Mouse (Mus musculus): Measurements from ENCODE around the gene Csrnp1. TPM values are rescaled to one million over a fixed set of nuclear protein-coding genes. Genes with fewer than 3 reads are reported as not detected.

Csrnp1 gene
- total and polyA plus RNA-seq, 2 experiments from 2014 or later, result 2.7 to 10.9 TPM

- TF ChIP-seq CTCF (IDR thresholded peaks at IDR 0.05; ENCODE audit: low read depth), result no peak
- peak overlapping the region; percentile 18; the same call in 1 of the 2 replicates for H3K9ac ChIP-seq
- H3K4me3 ChIP-seq (ENCODE audit: low read depth, low read length), result no peak overlapping the region
- peak overlapping the region; percentile 58 for H3K27ac ChIP-seq (ENCODE audit: low read depth, low read length)
- no peaks in the 10 kb centered on the region for H3K36me3 ChIP-seq (ENCODE audit: insufficient read depth)
- DNase-seq, result peak; percentile 79
- no peak overlapping the region for H3K4me2 ChIP-seq (ENCODE audit: low read depth)
- H3K9me3 ChIP-seq (ENCODE audit: low read length), result no peaks in the 10 kb centered on the region
- no peaks in the 10 kb centered on the region for H3K27me3 ChIP-seq (ENCODE audit: insufficient read depth, low read length)
- ATAC-seq, result peak; percentile 77
- peaks cover 11% of the 10 kb centered on the region for H3K4me1 ChIP-seq (ENCODE audit: insufficient read depth)
- 46% methylated on average over 7 of the region's 7 CpGs for WGBS
Measured at GRCm38 (mm10) chr9:119970763-119971656, 13.4 kb downstream of the Csrnp1 start.

DNA sequence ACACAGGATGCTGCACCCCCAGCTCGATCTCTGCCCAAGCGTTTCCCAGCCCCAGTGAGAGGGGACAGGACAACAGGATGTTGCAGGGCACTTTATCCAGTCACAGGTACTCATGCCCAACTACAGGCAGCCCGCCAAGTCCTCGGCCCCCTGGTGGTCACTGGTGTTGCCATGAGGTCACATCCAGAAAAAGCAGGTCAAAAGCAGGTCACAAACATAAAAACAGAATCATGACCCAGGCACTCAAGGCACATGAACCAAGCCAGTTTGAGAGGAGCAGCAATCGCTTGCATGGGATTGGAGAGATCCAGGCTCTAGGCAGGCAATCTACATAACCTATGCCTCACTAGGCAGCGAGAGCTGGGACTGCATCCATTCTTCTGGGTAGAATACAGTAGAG, 14.2 kb downstream of the Csrnp1 start:
- Histone ChIP-seq H3K27ac (ENCODE audit: low read depth, low read length) (peak overlapping the region; percentile 58), H3K9me3 (ENCODE audit: low read length) (no peaks in the 10 kb centered on the region), H3K9ac (no peak overlapping the region), H3K4me1 (ENCODE audit: insufficient read depth) (peaks cover 11% of the 10 kb centered on the region), H3K4me3 (ENCODE audit: low read depth, low read length) (no peak overlapping the region), H3K27me3 (ENCODE audit: insufficient read depth, low read length) (no peaks in the 10 kb centered on the region), H3K36me3 (ENCODE audit: insufficient read depth) (no peaks in the 10 kb centered on the region), H3K4me2 (ENCODE audit: low read depth) (no peak overlapping the region)
- no peak for DNase-seq
- ATAC-seq, result no peak
- WGBS, result 30% methylated on average over 6 of the region's 6 CpGs
- TF ChIP-seq CTCF (IDR thresholded peaks at IDR 0.05; ENCODE audit: low read depth), result peak; percentile 58

DNA sequence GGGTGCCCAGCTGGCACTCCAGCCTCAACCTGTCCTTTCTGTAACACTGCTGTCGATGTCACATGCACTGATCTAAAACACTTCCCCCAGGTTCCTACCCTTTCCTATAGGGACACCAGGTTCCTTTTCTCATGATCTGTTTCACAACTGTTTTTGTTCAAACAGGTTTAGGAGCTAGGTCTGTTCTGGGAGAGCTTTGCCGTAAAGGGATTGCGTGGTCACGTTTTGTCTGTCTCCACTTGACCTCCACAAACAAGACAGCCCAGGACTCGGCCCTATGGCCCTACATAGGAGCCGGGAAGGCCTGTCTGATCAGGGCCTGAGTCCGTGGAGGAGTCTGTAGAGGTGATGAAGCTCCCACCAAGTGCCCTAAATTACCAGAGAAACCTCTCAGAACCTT, 14.6 kb downstream of the Csrnp1 start:
- H3K36me3 ChIP-seq (ENCODE audit: insufficient read depth), result no peaks in the 10 kb centered on the region
- H3K9ac ChIP-seq, result no peak overlapping the region
- H3K4me1 ChIP-seq (ENCODE audit: insufficient read depth), result peaks cover 11% of the 10 kb centered on the region
- ATAC-seq (no peak), DNase-seq (no peak)
- H3K27me3 ChIP-seq (ENCODE audit: insufficient read depth, low read length), result no peaks in the 10 kb centered on the region
- H3K4me3 ChIP-seq (ENCODE audit: low read depth, low read length), result no peak overlapping the region
- no peaks in the 10 kb centered on the region for H3K9me3 ChIP-seq (ENCODE audit: low read length)
- WGBS, result 79% methylated on average over 7 of the region's 7 CpGs
- TF ChIP-seq CTCF (IDR thresholded peaks at IDR 0.05; ENCODE audit: low read depth), result no peak
- no peak overlapping the region for H3K27ac ChIP-seq (ENCODE audit: low read depth, low read length)
- no peak overlapping the region for H3K4me2 ChIP-seq (ENCODE audit: low read depth)

- no peaks in the 10 kb centered on the region for H3K36me3 ChIP-seq (ENCODE audit: insufficient read depth)
- 86% methylated on average over 26 of the region's 26 CpGs for WGBS
- ATAC-seq, result no peak
- no peak overlapping the region for H3K9ac ChIP-seq
- no peak overlapping the region for H3K27ac ChIP-seq (ENCODE audit: low read depth, low read length)
- no peak for TF ChIP-seq CTCF (IDR thresholded peaks at IDR 0.05; ENCODE audit: low read depth)
- H3K27me3 ChIP-seq (ENCODE audit: insufficient read depth, low read length), result no peaks in the 10 kb centered on the region
- H3K4me3 ChIP-seq (ENCODE audit: low read depth, low read length), result no peak overlapping the region
- peaks cover 11% of the 10 kb centered on the region for H3K4me1 ChIP-seq (ENCODE audit: insufficient read depth)
- no peak for DNase-seq
- no peaks in the 10 kb centered on the region for H3K9me3 ChIP-seq (ENCODE audit: low read length)
- no peak overlapping the region for H3K4me2 ChIP-seq (ENCODE audit: low read depth)
Measured at GRCm38 (mm10) chr9:119966221-119966910, 18.1 kb downstream of the Csrnp1 start.

GRCm38 (mm10) chr9:119965186-119965585, 19.3 kb downstream of the Csrnp1 start:
- TF ChIP-seq CTCF (IDR thresholded peaks at IDR 0.05; ENCODE audit: low read depth), result no peak
- DNase-seq (no peak), ATAC-seq (peak; percentile 32; the same call in 1 of the 2 replicates)
- no peak overlapping the region for H3K27ac ChIP-seq (ENCODE audit: low read depth, low read length)
- no peak overlapping the region for H3K4me2 ChIP-seq (ENCODE audit: low read depth)
- no peaks in the 10 kb centered on the region for H3K27me3 ChIP-seq (ENCODE audit: insufficient read depth, low read length)
- no peaks in the 10 kb centered on the region for H3K9me3 ChIP-seq (ENCODE audit: low read length)
- H3K4me3 ChIP-seq (ENCODE audit: low read depth, low read length), result no peak overlapping the region
- H3K9ac ChIP-seq, result no peak overlapping the region
- H3K4me1 ChIP-seq (ENCODE audit: insufficient read depth), result no peaks in the 10 kb centered on the region
- 52% methylated on average over 3 of the region's 3 CpGs for WGBS
- no peaks in the 10 kb centered on the region for H3K36me3 ChIP-seq (ENCODE audit: insufficient read depth)

DNA sequence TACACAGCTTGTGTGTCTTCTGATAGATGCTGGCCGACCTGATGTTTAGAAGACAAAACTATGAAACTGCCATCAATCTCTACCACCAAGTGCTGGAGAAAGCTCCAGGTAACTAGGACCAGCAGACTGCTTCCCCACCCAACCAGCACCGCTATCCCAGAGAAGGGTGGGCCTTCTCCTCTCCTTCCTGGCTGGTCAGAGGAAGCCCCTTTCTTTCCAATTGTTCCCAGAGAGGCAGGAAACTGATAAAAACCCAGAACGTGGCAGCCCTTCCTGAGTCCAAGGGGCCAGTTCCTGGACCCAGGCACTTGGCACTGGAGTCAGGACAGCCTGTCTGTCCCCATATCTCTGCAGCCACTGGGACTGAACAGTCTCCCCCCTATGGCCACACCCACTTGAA, 20.3 kb downstream of the Csrnp1 start:
- no peaks in the 10 kb centered on the region for H3K9me3 ChIP-seq (ENCODE audit: low read length)
- no peak overlapping the region for H3K27ac ChIP-seq (ENCODE audit: low read depth, low read length)
- no peak for DNase-seq
- no peak for ATAC-seq
- no peaks in the 10 kb centered on the region for H3K27me3 ChIP-seq (ENCODE audit: insufficient read depth, low read length)
- H3K9ac ChIP-seq, result no peak overlapping the region
- H3K4me1 ChIP-seq (ENCODE audit: insufficient read depth), result no peaks in the 10 kb centered on the region
- no peaks in the 10 kb centered on the region for H3K36me3 ChIP-seq (ENCODE audit: insufficient read depth)
- H3K4me3 ChIP-seq (ENCODE audit: low read depth, low read length), result no peak overlapping the region
- no peak for TF ChIP-seq CTCF (IDR thresholded peaks at IDR 0.05; ENCODE audit: low read depth)
- H3K4me2 ChIP-seq (ENCODE audit: low read depth), result no peak overlapping the region
- WGBS, result 87% methylated on average over 3 of the region's 3 CpGs

All from forebrain, postnatal 0 days (tissue).